In the genomic region with DNA sequence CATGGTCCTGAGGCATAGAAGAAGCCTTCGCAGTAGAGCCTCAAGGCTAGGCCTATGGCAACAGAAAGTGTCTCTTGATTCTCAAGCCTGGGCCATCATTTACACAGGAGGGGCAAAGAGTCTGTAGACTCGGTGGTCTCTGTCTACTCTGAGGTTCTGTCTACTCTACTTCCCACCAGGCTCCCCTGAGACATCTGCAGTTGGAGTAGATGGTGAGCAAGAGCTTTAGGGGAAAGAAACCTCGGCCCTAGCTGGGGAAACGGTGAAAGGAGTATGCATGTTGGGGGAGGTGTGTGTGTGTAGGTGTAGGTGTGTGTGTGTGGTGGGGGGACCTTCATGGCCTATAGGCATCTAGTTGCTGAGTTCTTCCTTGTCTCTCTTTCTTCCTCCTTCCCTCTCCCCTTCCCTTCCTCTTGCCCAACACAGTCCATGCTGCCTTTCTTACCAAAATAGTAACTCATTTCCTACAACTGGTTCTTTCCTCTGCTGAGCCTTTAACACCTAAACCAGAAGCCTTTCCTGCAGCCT, we compare ENCODE assay signal across 32 mouse cellular contexts. TPM values are rescaled to one million over a fixed set of nuclear protein-coding genes. Genes with fewer than 3 reads are reported as not detected.
DNase-seq lines count a peak whose midpoint lies in the region; TF ChIP-seq lines count a peak whose summit lies in the region.
"Had no signal": no experiment of that assay in that cellular context is flagged by ENCODE, and none has a peak within 500 bp of the region (broad histone marks: within the 10 kb centered on the region; RNA-seq: fewer than 3 reads in every experiment).

No protein-coding gene starts in this region.

- TF ChIP-seq POLR2A in thymus, adult 2 months (IDR thresholded peaks at IDR 0.05; ENCODE audit: control insufficient read depth, extremely low read depth, insufficient read depth, low read length, poor library complexity) = no peak
- TF ChIP-seq POLR2A in CH12.LX (IDR thresholded peaks at IDR 0.05; ENCODE audit: low read depth, low read length) = 0 out of 2 replicates have a peak, but pooled peaks have one; percentile 30
- no peak for TF ChIP-seq POLR2A in bone marrow macrophage, adult 2 months (IDR thresholded peaks at IDR 0.05; ENCODE audit: borderline replicate concordance, low read depth, low read length)

- peak; percentile 79 for DNase-seq in heart, adult 11 months
- DNase-seq in heart, adult 9 months (ENCODE audit: low spot score in 2 of 2) = no peak
- DNase-seq in thymus, adult 2 months = no peak
- DNase-seq in thymus, postnatal 4 days = no peak
- no peak for DNase-seq in CH12.LX (ENCODE audit: extremely low read depth)
- no peak for DNase-seq in right cerebral cortex, postnatal 10 days (ENCODE audit: low spot score in 2 of 2)
- no peak for DNase-seq in neural tube, embryonic 10.5 days (ENCODE audit: extremely low spot score, low spot score)
- DNase-seq: adrenal gland, adult 2 months; adrenal gland, postnatal 10 days; adrenal gland, postnatal 25 days; B cell, adult 2 months; cerebellum, adult 11 months; cerebellum, adult 18-20 months; cerebellum, adult 8-10 months; cerebellum, adult 9-11 months; cerebellum, postnatal 14 days; cerebellum, postnatal 36 days; embryo, embryonic 11 days; forebrain, postnatal 0 days had no signal

- in situ Hi-C loops in CH12.LX (cut with MboI; ENCODE audit: low pct_ligation_motif_present, low pct_unique_long_range_greater_than_20kb, low sequenced_read_pairs) = no loop called here

- WGBS in thymus, adult 2 months = 69% methylated on average over 4 of the region's 4 CpGs

- no peaks in the 10 kb centered on the region for H3K9me3 ChIP-seq in CH12.LX (replicated peaks; ENCODE audit: low read length)
- H3K9me3 ChIP-seq: embryonic facial prominence, embryonic 13.5 days; embryonic facial prominence, embryonic 15.5 days; forebrain, embryonic 10.5 days; forebrain, embryonic 12.5 days had no signal

- H3K27me3 ChIP-seq in thymus, adult 2 months (ENCODE audit: control insufficient read depth, insufficient read depth, low read length) = no peaks in the 10 kb centered on the region
- H3K27me3 ChIP-seq in CH12.LX (replicated peaks) = no peaks in the 10 kb centered on the region
- H3K27me3 ChIP-seq: embryonic facial prominence, embryonic 13.5 days; embryonic facial prominence, embryonic 15.5 days; forebrain, embryonic 12.5 days had no signal

- TF ChIP-seq CTCF in thymus, adult 2 months (IDR thresholded peaks at IDR 0.05; ENCODE audit: borderline replicate concordance, control insufficient read depth, extremely low read depth, insufficient read depth, low read length, poor library complexity) = no peak
- TF ChIP-seq CTCF in CH12.LX (conservative IDR thresholded peaks at IDR 0.05 in 1 of 2, IDR thresholded peaks at IDR 0.05 in 1 of 2; ENCODE audit: low read depth in 2 of 2, low read length in 2 of 2) = no peak
- no peak for TF ChIP-seq CTCF in bone marrow macrophage, adult 2 months (IDR thresholded peaks at IDR 0.05; ENCODE audit: low read depth, low read length)

- H3K36me3 ChIP-seq in thymus, adult 2 months (ENCODE audit: control insufficient read depth, insufficient read depth, low read length) = no peaks in the 10 kb centered on the region
- peaks cover 0 to 13% of the 10 kb centered on the region in 2 experiments for H3K36me3 ChIP-seq in CH12.LX (replicated peaks in 1 of 2; ENCODE audit: control insufficient read depth in 1 of 2, insufficient read depth in 1 of 2, low read length in 1 of 2)

- peak overlapping the region; percentile 79 for H3K4me2 ChIP-seq in CH12.LX (ENCODE audit: insufficient read depth, low read depth, poor library complexity, severe bottlenecking)
- H3K4me2 ChIP-seq: embryonic facial prominence, embryonic 13.5 days; embryonic facial prominence, embryonic 15.5 days; forebrain, embryonic 12.5 days had no signal

- TF ChIP-seq RAD21 in CH12.LX (IDR thresholded peaks at IDR 0.05; ENCODE audit: low read depth, low read length) = no peak

- dilution Hi-C loops in CH12.LX (cut with MboI; ENCODE audit: extremely low pct_ligation_motif_present, extremely low pct_unique_long_range_greater_than_20kb, low sequenced_read_pairs) = no loop called here

- H3K4me1 ChIP-seq in thymus, adult 2 months (replicated peaks; ENCODE audit: control insufficient read depth, insufficient read depth, low read length) = peaks cover 61% of the 10 kb centered on the region
- peaks cover 14 to 29% of the 10 kb centered on the region in 2 experiments for H3K4me1 ChIP-seq in CH12.LX (ENCODE audit: control insufficient read depth in 1 of 2, insufficient read depth in 2 of 2)
- H3K4me1 ChIP-seq in bone marrow macrophage, adult 2 months (ENCODE audit: control insufficient read depth, insufficient read depth, low read length) = peaks cover 31% of the 10 kb centered on the region

- peak overlapping the region; percentile 95 for H3K9ac ChIP-seq in CH12.LX (ENCODE audit: insufficient read depth, low read depth)
- H3K9ac ChIP-seq: embryonic facial prominence, embryonic 13.5 days; embryonic facial prominence, embryonic 15.5 days; forebrain, embryonic 12.5 days; forebrain, postnatal 0 days had no signal

- no peak overlapping the region for H3K4me3 ChIP-seq in thymus, adult 2 months (ENCODE audit: control insufficient read depth, insufficient read depth, low read length)
- peak overlapping the region; percentile 44 to 60 (median 53) for H3K4me3 ChIP-seq in CH12.LX (replicated peaks in 1 of 3; ENCODE audit: low read depth in 2 of 3, low read length in 2 of 3, poor library complexity in 1 of 3)
- no peak overlapping the region for H3K4me3 ChIP-seq in bone marrow macrophage, adult 2 months (ENCODE audit: insufficient read depth, low read length)
- H3K4me3 ChIP-seq: embryonic facial prominence, embryonic 13.5 days; embryonic facial prominence, embryonic 15.5 days; erythroblast, embryonic 14.5 days; forebrain, embryonic 10.5 days; forebrain, embryonic 12.5 days had no signal

- H3K79me2 ChIP-seq in CH12.LX (replicated peaks; ENCODE audit: control insufficient read depth, extremely low read depth, insufficient read depth, poor library complexity, severe bottlenecking) = peaks cover 51% of the 10 kb centered on the region

- 0 out of 2 replicates have a peak, but pooled peaks have one; percentile 18 for TF ChIP-seq EP300 in CH12.LX (IDR thresholded peaks at IDR 0.05; ENCODE audit: low read length)

- H3K27ac ChIP-seq in thymus, adult 2 months (ENCODE audit: control insufficient read depth, insufficient read depth, low read length) = peak overlapping the region; percentile 54
- peak overlapping the region; percentile 95 for H3K27ac ChIP-seq in CH12.LX (ENCODE audit: insufficient read depth, low read depth)
- peak overlapping the region; percentile 5; the same call in 1 of the 2 replicates for H3K27ac ChIP-seq in bone marrow macrophage, adult 2 months (ENCODE audit: insufficient read depth, low read depth, low read length)
- H3K27ac ChIP-seq: embryonic facial prominence, embryonic 13.5 days; embryonic facial prominence, embryonic 15.5 days; forebrain, embryonic 10.5 days; forebrain, embryonic 12.5 days had no signal

TF ChIP-seq in CH12.LX, 34 proteins besides CTCF, POLR2A, EP300 and RAD21 (continues in another document):
- TF ChIP-seq MAX (IDR thresholded peaks at IDR 0.05; ENCODE audit: low read length) = 0 out of 2 replicates have a peak, but pooled peaks have one; percentile 24
- TF ChIP-seq GABPA (IDR thresholded peaks at IDR 0.05; ENCODE audit: insufficient replicate concordance, low read depth, low read length) = no peak
- TF ChIP-seq IRF4 (IDR thresholded peaks at IDR 0.05; ENCODE audit: low read depth, low read length) = 0 out of 2 replicates have a peak, but pooled peaks have one; percentile 19
- peak; percentile 34; the same call in 1 of the 2 replicates for TF ChIP-seq CHD2 (IDR thresholded peaks at IDR 0.05; ENCODE audit: low read length)
- TF ChIP-seq MAZ (IDR thresholded peaks at IDR 0.05; ENCODE audit: low read depth, low read length) = 0 out of 2 replicates have a peak, but pooled peaks have one; percentile 41
- no peak for TF ChIP-seq KAT2A (IDR thresholded peaks at IDR 0.05; ENCODE audit: insufficient replicate concordance, low read length)
- TF ChIP-seq UBTF (IDR thresholded peaks at IDR 0.05; ENCODE audit: low read depth, low read length) = no peak
- TF ChIP-seq SIN3A (IDR thresholded peaks at IDR 0.05; ENCODE audit: low read length) = peak; percentile 59; the same call in 1 of the 2 replicates
- no peak for TF ChIP-seq SMC3 (IDR thresholded peaks at IDR 0.05; ENCODE audit: low read depth, low read length)
- no peak for TF ChIP-seq RCOR1 (conservative IDR thresholded peaks at IDR 0.05; ENCODE audit: low read depth, low read length)
- TF ChIP-seq MAFK (IDR thresholded peaks at IDR 0.05; ENCODE audit: insufficient replicate concordance, low read length) = no peak
- TF ChIP-seq E2F4 (IDR thresholded peaks at IDR 0.05; ENCODE audit: insufficient replicate concordance, low read depth, low read length) = no peak
- no peak for TF ChIP-seq NELFE (IDR thresholded peaks at IDR 0.05; ENCODE audit: low read depth, low read length)
- peak; percentile 35; the same call in 1 of the 2 replicates for TF ChIP-seq ELF1 (IDR thresholded peaks at IDR 0.05; ENCODE audit: low read depth, low read length)
- no peak for TF ChIP-seq USF2 (conservative IDR thresholded peaks at IDR 0.05; ENCODE audit: low read depth, low read length)
- no peak for TF ChIP-seq PAX5 (IDR thresholded peaks at IDR 0.05; ENCODE audit: low read length)
- 0 out of 2 replicates have a peak, but pooled peaks have one; percentile 21 for TF ChIP-seq MEF2A (IDR thresholded peaks at IDR 0.05; ENCODE audit: borderline replicate concordance, low read depth, low read length)

RNA-seq across cellular contexts. Expression of a gene that starts 2.1 kb away (rescaled TPM):
- 161 and 186 TPM in 2 replicates for polyA plus RNA-seq in thymus, adult 2 months (2012; rRNA removed)
- total RNA-seq in CH12.LX (2012; rRNA removed) = 25.5 and 29.0 TPM in 2 replicates
- 32.9 and 37.8 TPM in 2 replicates for total RNA-seq in CH12.LX (2014; rRNA removed)
- polyA plus RNA-seq in CH12.LX (2012; ENCODE audit: insufficient read length, low read depth) = 73.5 and 96.3 TPM in 2 replicates
- polyA plus RNA-seq in bone marrow macrophage, adult 2 months (2012; ENCODE audit: insufficient read depth, insufficient read length, missing spikeins) = 28.3 and 31.9 TPM in 2 replicates

RNA-seq across cellular contexts. Expression of a gene that starts 44.8 kb away (rescaled TPM):
- 16.7 and 20.3 TPM in 2 replicates for polyA plus RNA-seq in thymus, adult 2 months (2012; rRNA removed)
- total RNA-seq in CH12.LX (2012; rRNA removed) (19.8 and 23.3 TPM in 2 replicates), CH12.LX (2014; rRNA removed) (21.6 and 21.8 TPM in 2 replicates)
- polyA plus RNA-seq in CH12.LX (2012; ENCODE audit: insufficient read length, low read depth) = 15.5 and 16.3 TPM in 2 replicates
- 10.1 and 12.0 TPM in 2 replicates for polyA plus RNA-seq in bone marrow macrophage, adult 2 months (2012; ENCODE audit: insufficient read depth, insufficient read length, missing spikeins)

RNA-seq across cellular contexts. Expression of a gene that starts 50.7 kb away (rescaled TPM):
- not detected in 2 replicates for polyA plus RNA-seq in thymus, adult 2 months (2012; rRNA removed)
- total RNA-seq in CH12.LX (2012; rRNA removed) (not detected in 2 replicates), CH12.LX (2014; rRNA removed) (not detected in 2 replicates)
- polyA plus RNA-seq in CH12.LX (2012; ENCODE audit: insufficient read length, low read depth) = not detected in 2 replicates
- polyA plus RNA-seq in bone marrow macrophage, adult 2 months (2012; ENCODE audit: insufficient read depth, insufficient read length, missing spikeins) = not detected in 2 replicates
- total RNA-seq: adrenal gland, adult 2 months; adrenal gland, postnatal 10 days; adrenal gland, postnatal 25 days; adrenal gland, postnatal 4 days; ES-E14; forebrain, postnatal 0 days; MEL had no signal
- polyA plus RNA-seq: adrenal gland, adult 2 months; brain, embryonic 14.5 days; CD4-positive, CD25-positive, alpha-beta regulatory T cell, adult 4 months; embryonic facial prominence, embryonic 11.5 days; embryonic facial prominence, embryonic 13.5 days; embryonic facial prominence, embryonic 15.5 days; erythroblast, embryonic 14.5 days; forebrain, embryonic 10.5 days; forebrain, embryonic 12.5 days; forebrain, embryonic 14.5 days; forebrain, postnatal 0 days had no signal

Comparison
In these comparisons a context has a peak if more than half of its experiments do, and no peak if none do; other contexts are left out.
1. H3K27ac ChIP-seq: peak in every context shown above with its lines; median percentile 95 in CH12.LX; 54 in thymus, adult 2 months; 5 in bone marrow macrophage, adult 2 months.
2. H3K4me3 ChIP-seq: peak in CH12.LX (3 of 3); none in thymus, adult 2 months (single experiment) and bone marrow macrophage, adult 2 months (single experiment).